Mouse (Mus musculus) urinary bladder, postnatal 25 days (tissue): ENCODE results near the gene Nts.
"Not testable (repeated sequence)": the region's sequence is repeated elsewhere in the genome, so short reads cannot be mapped to it uniquely, and the experiment has no call there.

ENCODE experiments used
- DNase-seq: peaks from one replicate; pipeline ENCODE4 v3.0.0; 2022; ENCODE audit warnings: low spot score

Nts gene

GRCm38 (mm10) chr10:102490386-102490785 lies at the start of gene Nts:
Nts (minus strand) TSS chr10:102490486.
- DNase-seq: no peak

GRCm38 (mm10) chr10:102527901-102528300 lies 37.6 kb upstream of the Nts start:
- no peak for DNase-seq

- no peak for DNase-seq
Measured at GRCm38 (mm10) chr10:102514159-102514558, 23.9 kb upstream of the Nts start.

GRCm38 (mm10) chr10:102511807-102512461 lies 21.6 kb upstream of the Nts start, which contains the start of gene Rassf9:
Rassf9 (plus strand) TSS chr10:102512222.
- DNase-seq: peak; percentile 13

GRCm38 (mm10) chr10:102511461-102511806 lies 21.1 kb upstream of the Nts start:
- DNase-seq: no peak

GRCm38 (mm10) chr10:102507386-102507785 lies 17.1 kb upstream of the Nts start:
- DNase-seq: no peak

- DNase-seq: peak; percentile 21
Measured at GRCm38 (mm10) chr10:102498754-102499153, 8.5 kb upstream of the Nts start.

GRCm38 (mm10) chr10:102491792-102492191 lies 1.5 kb upstream of the Nts start:
- peak; percentile 29 for DNase-seq

GRCm38 (mm10) chr10:102469412-102469811 lies 20.9 kb downstream of the Nts start:
- no peak for DNase-seq

- peak; percentile 12 for DNase-seq
Measured at GRCm38 (mm10) chr10:102451756-102452155, 38.5 kb downstream of the Nts start.

- peak; percentile 42 for DNase-seq
Measured at GRCm38 (mm10) chr10:102449449-102449848, 40.8 kb downstream of the Nts start.

GRCm38 (mm10) chr10:102444912-102445556 lies 45.3 kb downstream of the Nts start:
- DNase-seq: no peak

- not testable (repeated sequence) for DNase-seq
Measured at GRCm38 (mm10) chr10:102435467-102435866, 54.8 kb downstream of the Nts start.

GRCm38 (mm10) chr10:102435048-102435447 lies 55.2 kb downstream of the Nts start:
- DNase-seq: peak; percentile 20
